Mouse (Mus musculus) G1E (cell line): ENCODE measurements at regions not wholly inside any gene's neighbourhood (a gene's known extent, or its start where the extent isn't known, plus 50 kb on each side); places are given as distances from the start of the nearest gene placed in this dataset.

ENCODE experiments used
- CTCF ChIP-seq: IDR thresholded peaks from 2 replicates; pipeline ENCODE4 v1.5.1; 2012; ENCODE audit warnings: low read depth, low read length, inconsistent platforms, mixed read lengths
- GATA1 ChIP-seq: IDR thresholded peaks from 2 replicates; pipeline ENCODE4 v1.6.1; 2012; ENCODE audit warnings: borderline replicate concordance, low read length, inconsistent platforms, mixed read lengths
- TAL1 ChIP-seq: conservative IDR thresholded peaks from 2 replicates; pipeline ENCODE4 v1.6.1; 2012; ENCODE audit warnings: low read depth, low read length, inconsistent platforms, mixed read lengths

- TF ChIP-seq TAL1 = no peak
- TF ChIP-seq CTCF = no peak
- TF ChIP-seq GATA1 = no peak
Observed at GRCm38 (mm10) chr5:74773558-74774429, 71.1 kb upstream of the Lnx1 start.
